Mouse (Mus musculus) olfactory bulb, adult 2 months (tissue): ENCODE measurements around the gene Gm10563.
"Not testable (repeated sequence)": the region's sequence is repeated elsewhere in the genome, so short reads cannot be mapped to it uniquely, and the experiment has no call there.

Experiments
- CTCF ChIP-seq: fragments of 200-500 bp; IDR thresholded peaks from 2 replicates; pipeline ENCODE4 v1.5.1; 2012; ENCODE audit warnings: low read depth, mild to moderate bottlenecking, low read length, moderate library complexity; ENCODE audit not compliant: insufficient read depth
- POLR2A ChIP-seq: fragments of 200-500 bp; IDR thresholded peaks from 2 replicates; pipeline ENCODE4 v1.6.1; 2012; ENCODE audit warnings: mild to moderate bottlenecking, low read depth, low read length, moderate library complexity; ENCODE audit not compliant: insufficient read depth

DNA sequence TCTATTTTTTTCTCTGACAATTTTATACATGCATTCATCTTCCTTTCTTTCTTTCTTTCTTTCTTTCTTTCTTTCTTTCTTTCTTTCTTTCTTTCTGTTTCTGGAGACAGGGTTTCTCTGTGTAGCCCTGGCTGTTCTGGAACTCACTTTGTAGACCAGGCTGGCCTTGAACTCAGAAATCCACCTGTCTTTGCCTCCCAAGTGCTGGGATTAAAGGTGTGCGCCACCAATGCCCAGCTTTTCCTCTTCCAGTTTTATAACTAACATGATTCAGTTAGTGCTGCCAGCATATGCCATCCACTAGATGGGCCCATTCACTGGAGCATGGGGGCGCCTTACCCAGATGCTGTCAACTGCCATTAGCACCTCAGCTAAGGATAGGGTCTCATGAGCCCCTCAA lies at the start of gene Gm10563:
- not testable (repeated sequence) for TF ChIP-seq POLR2A, CTCF
